Mouse (Mus musculus): ENCODE results near the gene Dab1. TPM values are rescaled to one million over a fixed set of nuclear protein-coding genes. Genes with fewer than 3 reads are reported as not detected.
A peak's percentile ranks its signal among the peaks of the same experiment; 100 is the strongest.

Gene Dab1
- polyA plus RNA-seq, 1 experiment from 2014 or later: 195 TPM

GRCm38 (mm10) chr4:103620590-103621155, 1.5 kb downstream of the Dab1 start:
- Histone ChIP-seq H3K36me3 (ENCODE audit: control insufficient read depth, insufficient read depth) (no peaks in the 10 kb centered on the region), H3K27me3 (replicated peaks; ENCODE audit: control insufficient read depth, insufficient read depth, low read length) (peaks cover 18% of the 10 kb centered on the region), H3K9me3 (ENCODE audit: control insufficient read depth, low read length) (no peaks in the 10 kb centered on the region), H3K9ac (replicated peaks; ENCODE audit: low read depth, low read length) (peak overlapping the region; percentile 62), H3K27ac (ENCODE audit: low read length) (no peak overlapping the region), H3K4me2 (ENCODE audit: low read length) (peak overlapping the region; percentile 55), H3K4me3 (replicated peaks; ENCODE audit: low read length) (peak overlapping the region; percentile 56), H3K4me1 (replicated peaks; ENCODE audit: control insufficient read depth, insufficient read depth, low read length) (peaks cover 9% of the 10 kb centered on the region)
- peak; percentile 27; the same call in 1 of the 2 replicates for ATAC-seq
- 2% methylated on average over 18 of the region's 18 CpGs for WGBS

DNA sequence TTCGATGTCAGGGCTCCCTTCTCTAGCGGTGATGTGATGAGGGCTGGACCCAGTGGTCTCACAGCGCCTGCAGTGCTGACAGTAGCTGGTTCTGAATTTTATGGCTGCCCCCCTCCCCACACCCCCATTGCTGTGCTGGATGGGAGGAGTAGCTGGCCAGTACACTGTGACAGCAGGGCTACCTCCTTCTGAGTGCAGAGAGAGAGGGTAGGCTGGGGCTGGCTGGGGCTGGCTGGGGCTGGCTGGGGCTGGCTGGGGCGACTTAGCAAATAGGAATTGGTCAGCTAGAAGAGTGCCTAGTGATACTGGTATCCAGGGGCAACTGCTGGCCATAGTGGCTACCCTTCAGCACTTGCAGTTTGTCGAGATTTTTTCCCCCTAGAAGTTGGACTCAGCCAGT, 2.4 kb downstream of the Dab1 start:
- Histone ChIP-seq H3K9ac (replicated peaks; ENCODE audit: low read depth, low read length) (peak overlapping the region; percentile 33; the same call in 1 of the 2 replicates), H3K9me3 (ENCODE audit: control insufficient read depth, low read length) (no peaks in the 10 kb centered on the region)
- peak; percentile 21; the same call in 1 of the 2 replicates for ATAC-seq

DNA sequence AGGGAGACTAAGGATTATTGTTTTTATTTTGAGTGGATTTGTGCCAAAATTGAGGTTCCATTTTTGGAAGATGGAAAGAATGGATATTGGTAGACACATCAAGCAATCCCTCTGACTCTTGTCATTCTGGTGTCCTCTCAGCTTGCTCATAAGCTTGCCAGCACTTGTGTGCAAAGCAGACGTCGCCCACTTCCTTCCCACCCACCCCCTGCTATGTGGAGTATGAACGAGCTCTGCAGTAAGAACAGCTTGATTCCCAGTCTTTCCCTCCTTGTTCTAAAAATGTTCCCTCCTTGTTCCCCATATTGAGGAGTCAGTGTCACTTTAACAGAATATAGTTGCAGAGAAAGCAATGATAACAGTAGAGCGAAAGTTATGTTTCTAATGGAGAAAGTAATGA, 11.0 kb downstream of the Dab1 start:
- H3K9ac ChIP-seq (replicated peaks; ENCODE audit: low read depth, low read length): no peak overlapping the region
- WGBS: 78% methylated on average over 4 of the region's 4 CpGs
- peaks cover 5% of the 10 kb centered on the region for H3K4me1 ChIP-seq (replicated peaks; ENCODE audit: control insufficient read depth, insufficient read depth, low read length)
- no peaks in the 10 kb centered on the region for H3K36me3 ChIP-seq (ENCODE audit: control insufficient read depth, insufficient read depth)
- H3K9me3 ChIP-seq (ENCODE audit: control insufficient read depth, low read length): no peaks in the 10 kb centered on the region
- H3K4me3 ChIP-seq (replicated peaks; ENCODE audit: low read length): no peak overlapping the region
- ATAC-seq: no peak
- H3K4me2 ChIP-seq (ENCODE audit: low read length): no peak overlapping the region
- H3K27me3 ChIP-seq (replicated peaks; ENCODE audit: control insufficient read depth, insufficient read depth, low read length): 0 out of 2 replicates have a peak, but pooled peaks cover 2% of the 10 kb centered on the region
- no peak overlapping the region for H3K27ac ChIP-seq (ENCODE audit: low read length)

More for the DNA sequence above, 2.4 kb downstream of the Dab1 start:
- Histone ChIP-seq H3K27ac (ENCODE audit: low read length) (no peak overlapping the region), H3K36me3 (ENCODE audit: control insufficient read depth, insufficient read depth) (no peaks in the 10 kb centered on the region), H3K4me1 (replicated peaks; ENCODE audit: control insufficient read depth, insufficient read depth, low read length) (peaks cover 9% of the 10 kb centered on the region), H3K4me2 (ENCODE audit: low read length) (peak overlapping the region; percentile 55), H3K4me3 (replicated peaks; ENCODE audit: low read length) (peak overlapping the region; percentile 56), H3K27me3 (replicated peaks; ENCODE audit: control insufficient read depth, insufficient read depth, low read length) (peaks cover 18% of the 10 kb centered on the region)
- 18% methylated on average over 5 of the region's 5 CpGs for WGBS

GRCm38 (mm10) chr4:103636168-103636776, 17.1 kb downstream of the Dab1 start:
- peak; percentile 97 for ATAC-seq
- no peaks in the 10 kb centered on the region for H3K9me3 ChIP-seq (ENCODE audit: control insufficient read depth, low read length)
- H3K4me3 ChIP-seq (replicated peaks; ENCODE audit: low read length): no peak overlapping the region
- WGBS: 6% methylated on average over 5 of the region's 5 CpGs
- H3K4me2 ChIP-seq (ENCODE audit: low read length): no peak overlapping the region
- H3K4me1 ChIP-seq (replicated peaks; ENCODE audit: control insufficient read depth, insufficient read depth, low read length): peaks cover 16% of the 10 kb centered on the region
- peak overlapping the region; percentile 21 for H3K27ac ChIP-seq (ENCODE audit: low read length)
- no peaks in the 10 kb centered on the region for H3K27me3 ChIP-seq (replicated peaks; ENCODE audit: control insufficient read depth, insufficient read depth, low read length)
- no peaks in the 10 kb centered on the region for H3K36me3 ChIP-seq (ENCODE audit: control insufficient read depth, insufficient read depth)
- H3K9ac ChIP-seq (replicated peaks; ENCODE audit: low read depth, low read length): no peak overlapping the region

DNA sequence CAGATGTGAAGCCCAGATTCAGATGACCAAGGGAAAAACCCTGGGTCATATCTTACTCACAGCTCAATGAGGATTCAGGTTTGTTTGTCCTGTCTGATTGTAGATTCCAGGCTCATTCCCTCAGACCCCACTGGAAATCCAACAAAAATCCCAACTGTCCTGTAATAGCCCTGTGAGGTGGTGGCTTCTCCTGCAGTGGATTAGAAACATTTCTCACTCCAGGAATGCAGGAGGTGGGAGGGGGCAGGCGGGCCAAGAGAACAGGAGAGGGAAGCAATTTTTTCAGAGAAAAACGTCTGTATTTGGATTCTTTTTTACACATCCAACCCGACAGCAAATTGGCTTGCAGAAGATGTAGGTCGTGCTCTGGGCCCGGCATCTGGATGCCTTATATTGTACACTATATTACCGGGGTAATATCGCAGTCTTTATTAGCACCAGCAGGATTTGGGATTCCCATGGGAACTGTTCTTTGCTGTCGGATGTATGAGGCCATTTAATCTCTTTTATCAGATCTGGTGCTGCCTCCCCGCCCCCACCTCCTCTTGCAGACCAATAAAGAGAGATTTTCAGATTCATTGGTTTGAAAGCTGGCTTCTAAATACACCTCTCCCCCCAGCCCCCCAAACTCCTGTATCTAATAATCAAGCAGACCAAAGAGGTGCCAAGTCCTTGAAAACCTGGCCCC, 29.2 kb downstream of the Dab1 start:
- H3K9ac ChIP-seq (replicated peaks; ENCODE audit: low read depth, low read length): no peak overlapping the region
- no peak overlapping the region for H3K4me2 ChIP-seq (ENCODE audit: low read length)
- H3K36me3 ChIP-seq (ENCODE audit: control insufficient read depth, insufficient read depth): no peaks in the 10 kb centered on the region
- H3K27ac ChIP-seq (ENCODE audit: low read length): no peak overlapping the region
- WGBS: 14% methylated on average over 9 of the region's 9 CpGs
- H3K4me3 ChIP-seq (replicated peaks; ENCODE audit: low read length): no peak overlapping the region
- no peaks in the 10 kb centered on the region for H3K27me3 ChIP-seq (replicated peaks; ENCODE audit: control insufficient read depth, insufficient read depth, low read length)
- H3K4me1 ChIP-seq (replicated peaks; ENCODE audit: control insufficient read depth, insufficient read depth, low read length): 0 out of 2 replicates have a peak, but pooled peaks cover 2% of the 10 kb centered on the region
- ATAC-seq: no peak
- H3K9me3 ChIP-seq (ENCODE audit: control insufficient read depth, low read length): no peaks in the 10 kb centered on the region

DNA sequence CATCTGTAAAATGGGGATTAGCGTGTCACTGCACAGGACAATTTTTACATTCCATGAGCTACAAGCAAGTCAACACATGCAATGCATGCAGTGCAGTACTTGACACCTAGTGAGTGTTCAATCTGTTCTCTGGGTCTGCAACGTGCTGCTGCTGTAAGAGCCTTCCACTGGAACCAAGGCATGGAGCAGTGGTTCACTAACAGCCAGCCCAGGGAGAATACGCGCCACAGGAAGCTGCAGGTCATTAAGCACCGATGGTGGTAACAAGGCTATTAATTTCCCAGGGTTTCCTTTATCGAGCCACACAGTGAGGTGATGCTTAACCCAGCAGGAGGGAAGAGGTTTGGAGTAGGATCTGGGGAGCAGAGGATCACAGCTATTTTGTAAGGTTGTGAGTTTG, 36.6 kb downstream of the Dab1 start:
- WGBS: 40% methylated on average over 6 of the region's 6 CpGs
- no peaks in the 10 kb centered on the region; the same call in 1 of the 2 replicates for H3K27me3 ChIP-seq (replicated peaks; ENCODE audit: control insufficient read depth, insufficient read depth, low read length)
- no peak overlapping the region for H3K9ac ChIP-seq (replicated peaks; ENCODE audit: low read depth, low read length)
- H3K27ac ChIP-seq (ENCODE audit: low read length): no peak overlapping the region
- H3K9me3 ChIP-seq (ENCODE audit: control insufficient read depth, low read length): no peaks in the 10 kb centered on the region
- no peak for ATAC-seq
- H3K36me3 ChIP-seq (ENCODE audit: control insufficient read depth, insufficient read depth): no peaks in the 10 kb centered on the region
- no peak overlapping the region for H3K4me2 ChIP-seq (ENCODE audit: low read length)
- no peak overlapping the region for H3K4me3 ChIP-seq (replicated peaks; ENCODE audit: low read length)
- no peaks in the 10 kb centered on the region for H3K4me1 ChIP-seq (replicated peaks; ENCODE audit: control insufficient read depth, insufficient read depth, low read length)

DNA sequence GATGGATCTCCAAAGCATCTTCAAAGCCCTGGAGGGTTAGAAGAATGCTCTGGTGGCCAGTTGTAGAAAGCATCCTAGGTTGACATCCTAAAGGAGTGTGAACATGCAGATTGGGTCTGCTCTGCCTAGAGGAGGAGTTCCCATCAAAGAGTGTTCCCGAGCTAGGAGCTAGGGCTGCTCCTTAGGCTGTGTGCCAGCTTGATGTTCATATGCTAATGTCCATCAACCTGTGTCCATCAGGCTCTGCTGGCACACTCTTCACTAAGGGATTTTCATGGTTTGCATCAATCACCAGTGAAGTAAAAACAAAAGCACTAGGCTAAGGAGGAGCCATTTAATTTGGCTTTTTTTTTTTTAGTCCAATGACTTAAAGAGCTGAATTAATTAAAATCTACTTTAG, 42.2 kb downstream of the Dab1 start:
- Histone ChIP-seq H3K9ac (replicated peaks; ENCODE audit: low read depth, low read length) (no peak overlapping the region), H3K9me3 (ENCODE audit: control insufficient read depth, low read length) (no peaks in the 10 kb centered on the region), H3K27me3 (replicated peaks; ENCODE audit: control insufficient read depth, insufficient read depth, low read length) (no peaks in the 10 kb centered on the region; the same call in 1 of the 2 replicates), H3K4me1 (replicated peaks; ENCODE audit: control insufficient read depth, insufficient read depth, low read length) (no peaks in the 10 kb centered on the region; the same call in 1 of the 2 replicates), H3K27ac (ENCODE audit: low read length) (no peak overlapping the region), H3K4me2 (ENCODE audit: low read length) (no peak overlapping the region), H3K4me3 (replicated peaks; ENCODE audit: low read length) (no peak overlapping the region), H3K36me3 (ENCODE audit: control insufficient read depth, insufficient read depth) (no peaks in the 10 kb centered on the region)
- ATAC-seq: no peak
- WGBS: 15% methylated on average over 1 of the region's 1 CpGs

- Histone ChIP-seq H3K4me2 (ENCODE audit: low read length) (no peak overlapping the region), H3K36me3 (ENCODE audit: control insufficient read depth, insufficient read depth) (no peaks in the 10 kb centered on the region), H3K27ac (ENCODE audit: low read length) (no peak overlapping the region), H3K9me3 (ENCODE audit: control insufficient read depth, low read length) (no peaks in the 10 kb centered on the region), H3K4me3 (replicated peaks; ENCODE audit: low read length) (no peak overlapping the region), H3K27me3 (replicated peaks; ENCODE audit: control insufficient read depth, insufficient read depth, low read length) (no peaks in the 10 kb centered on the region), H3K9ac (replicated peaks; ENCODE audit: low read depth, low read length) (no peak overlapping the region), H3K4me1 (replicated peaks; ENCODE audit: control insufficient read depth, insufficient read depth, low read length) (no peaks in the 10 kb centered on the region)
- WGBS: 93% methylated on average over 4 of the region's 4 CpGs
- ATAC-seq: no peak
These were observed 48.3 kb downstream of the Dab1 start for GRCm38 (mm10) chr4:103667438-103667837.

GRCm38 (mm10) chr4:103677195-103677594, 58.0 kb downstream of the Dab1 start:
- Histone ChIP-seq H3K4me3 (replicated peaks; ENCODE audit: low read length) (no peak overlapping the region), H3K36me3 (ENCODE audit: control insufficient read depth, insufficient read depth) (no peaks in the 10 kb centered on the region), H3K4me1 (replicated peaks; ENCODE audit: control insufficient read depth, insufficient read depth, low read length) (no peaks in the 10 kb centered on the region), H3K4me2 (ENCODE audit: low read length) (no peak overlapping the region), H3K27me3 (replicated peaks; ENCODE audit: control insufficient read depth, insufficient read depth, low read length) (no peaks in the 10 kb centered on the region), H3K27ac (ENCODE audit: low read length) (no peak overlapping the region), H3K9ac (replicated peaks; ENCODE audit: low read depth, low read length) (no peak overlapping the region), H3K9me3 (ENCODE audit: control insufficient read depth, low read length) (no peaks in the 10 kb centered on the region)
- ATAC-seq: no peak
- 97% methylated on average over 1 of the region's 1 CpGs for WGBS

Measured in forebrain, embryonic 16.5 days (tissue).